Mouse (Mus musculus) heart, embryonic 11.5 days (tissue): ENCODE results near the gene Ofcc1. TPM values are rescaled to one million over a fixed set of nuclear protein-coding genes. Genes with fewer than 3 reads are reported as not detected.

ENCODE experiments used
- ATAC-seq: fragments of 200-750 bp; cut with Nextera tagmentation; replicated peaks from 2 replicates; pipeline ENCODE4 v1.8.0; 2017; ENCODE audit warnings: moderate library complexity; ENCODE audit not compliant: insufficient number of reproducible peaks, low FRiP score, low TSS enrichment
- H3K27ac ChIP-seq: fragments of 300-500 bp; sonication (generic); 2 replicates; pipeline ENCODE4 v1.5.1; 2014; ENCODE audit warnings: mild to moderate bottlenecking, low read depth, low read length
- H3K27me3 ChIP-seq: fragments of 300-500 bp; sonication (generic); 2 replicates; pipeline ENCODE4 v1.6.1; 2014; ENCODE audit warnings: mild to moderate bottlenecking, low read length, mixed read lengths; ENCODE audit not compliant: control insufficient read depth, insufficient read depth
- H3K36me3 ChIP-seq: fragments of 300-500 bp; sonication (generic); 2 replicates; pipeline ENCODE4 v1.6.1; 2014; ENCODE audit warnings: mild to moderate bottlenecking, low read length, moderate library complexity, mixed read lengths; ENCODE audit not compliant: control insufficient read depth, insufficient read depth
- H3K4me1 ChIP-seq: fragments of 300-500 bp; sonication (generic); 2 replicates; pipeline ENCODE4 v1.6.1; 2014; ENCODE audit warnings: low read length; ENCODE audit not compliant: control insufficient read depth, insufficient read depth
- H3K4me2 ChIP-seq: fragments of 300-500 bp; sonication (generic); 2 replicates; pipeline ENCODE4 v1.6.1; 2014; ENCODE audit warnings: mild to moderate bottlenecking, moderate library complexity
- H3K4me3 ChIP-seq: fragments of 300-500 bp; sonication (generic); 2 replicates; pipeline ENCODE4 v1.5.1; 2014; ENCODE audit warnings: low read depth, low read length
- H3K9ac ChIP-seq: fragments of 300-500 bp; sonication (generic); 2 replicates; pipeline ENCODE4 v1.6.1; 2014; ENCODE audit warnings: mild to moderate bottlenecking, low read depth, low read length, moderate library complexity
- H3K9me3 ChIP-seq: fragments of 300-500 bp; sonication (generic); replicated peaks from 2 replicates; pipeline ENCODE4 v1.6.1; 2016; ENCODE audit warnings: low read length; ENCODE audit not compliant: control insufficient read depth
- WGBS: fragments of 180-500 bp; shearing (Covaris S2); extraction: QIAGEN DNeasy Blood & Tissue Kit; methylation state at CpG from one replicate; pipeline ENCODE4 v1.1.7; 2014; ENCODE audit not compliant: insufficient replicate concordance; 5-methylcytosine and 5-hydroxymethylcytosine counted together
- polyA plus RNA-seq: library from polyadenylated mRNA; unstranded; fragments of >200 nt; fragmentation: Nextera tagmentation; extraction: Ambion mirVana; gene quantifications from 2 replicates; pipeline ENCODE4 v1.2.1, GENCODE M21; 2014

Ofcc1 gene
- polyA plus RNA-seq, 1 experiment from 2014 or later = not detected

DNA sequence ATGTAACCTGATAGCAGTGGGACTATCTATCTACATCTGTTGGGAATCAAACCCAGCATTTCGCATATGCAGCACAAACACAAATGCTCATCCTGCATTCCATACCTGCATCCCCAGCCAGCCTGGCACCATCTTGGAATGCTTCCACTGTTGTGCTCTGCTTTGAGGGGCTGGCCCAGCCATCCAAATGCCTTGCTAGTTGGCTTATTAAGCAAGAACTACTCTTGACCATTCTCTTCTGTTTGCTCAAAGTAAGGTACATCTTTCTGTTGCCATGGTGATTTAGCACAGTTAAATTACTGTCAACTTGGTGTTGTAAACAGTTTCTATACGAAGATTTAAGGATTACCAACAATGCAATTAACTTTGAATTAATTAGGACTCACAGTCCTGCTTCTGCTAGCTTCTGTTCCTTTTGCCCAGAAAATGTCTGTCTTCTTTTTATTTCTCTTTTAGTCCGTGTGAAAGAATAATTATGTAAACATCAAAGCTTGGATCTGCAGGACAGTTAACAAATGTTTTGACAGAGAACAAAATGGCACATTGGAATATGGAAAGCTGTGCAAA, 286.3 kb downstream of the Ofcc1 start:
- no peaks in the 10 kb centered on the region for H3K36me3 ChIP-seq
- H3K9ac ChIP-seq = no peak overlapping the region
- no peaks in the 10 kb centered on the region for H3K4me1 ChIP-seq
- H3K4me3 ChIP-seq = no peak overlapping the region
- H3K27me3 ChIP-seq = no peaks in the 10 kb centered on the region
- no peak overlapping the region for H3K27ac ChIP-seq
- no peak overlapping the region for H3K4me2 ChIP-seq
- no peak for ATAC-seq
- H3K9me3 ChIP-seq = no peaks in the 10 kb centered on the region
- 65% methylated on average over 3 of the region's 3 CpGs for WGBS

DNA sequence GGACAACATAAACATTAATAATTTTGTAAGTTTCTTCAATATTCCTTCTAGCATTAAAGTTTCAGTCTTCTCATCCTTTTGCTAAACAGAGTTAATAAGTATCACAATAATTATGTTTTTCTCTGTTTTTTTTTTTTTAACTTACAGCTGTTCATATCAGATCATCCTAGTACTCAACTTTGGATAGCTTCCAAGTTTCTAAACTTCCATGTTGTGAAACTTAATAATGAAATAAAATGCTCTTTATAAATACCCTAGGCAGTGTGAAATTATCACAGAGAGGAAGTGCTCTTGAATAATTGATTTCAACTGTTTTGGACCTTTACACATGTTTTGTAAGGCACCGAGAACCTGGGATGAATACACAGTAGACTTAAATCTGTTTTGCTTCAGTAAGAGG, 291.2 kb downstream of the Ofcc1 start:
- 87% methylated on average over 1 of the region's 1 CpGs for WGBS
- Histone ChIP-seq H3K9me3 (no peaks in the 10 kb centered on the region), H3K4me2 (no peak overlapping the region), H3K27ac (no peak overlapping the region), H3K4me1 (no peaks in the 10 kb centered on the region), H3K27me3 (no peaks in the 10 kb centered on the region), H3K9ac (no peak overlapping the region), H3K4me3 (no peak overlapping the region), H3K36me3 (no peaks in the 10 kb centered on the region)
- no peak for ATAC-seq

DNA sequence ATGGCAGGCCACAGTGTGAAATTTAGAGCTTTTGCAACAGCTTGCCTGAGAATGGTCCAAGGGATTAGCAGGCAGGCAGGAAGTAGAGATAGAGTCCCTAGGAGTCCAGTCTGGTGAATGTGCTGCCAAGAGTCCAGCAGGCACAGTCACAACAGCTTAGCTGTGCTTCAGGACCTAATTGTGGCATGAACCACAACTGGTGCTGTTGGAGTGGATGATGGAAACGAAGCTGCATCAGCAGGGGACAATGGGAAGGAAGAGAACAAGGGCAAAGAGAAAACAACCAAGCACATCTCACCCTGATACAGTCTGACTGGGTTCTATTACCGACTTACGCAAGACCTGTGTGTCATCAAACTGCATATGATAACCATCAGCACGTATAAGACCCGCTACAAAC, 300.0 kb downstream of the Ofcc1 start:
- ATAC-seq = no peak
- WGBS = 86% methylated on average over 5 of the region's 5 CpGs
- Histone ChIP-seq H3K4me3 (no peak overlapping the region), H3K9ac (no peak overlapping the region), H3K27ac (no peak overlapping the region), H3K4me2 (no peak overlapping the region), H3K4me1 (no peaks in the 10 kb centered on the region), H3K9me3 (no peaks in the 10 kb centered on the region), H3K27me3 (no peaks in the 10 kb centered on the region), H3K36me3 (no peaks in the 10 kb centered on the region)

DNA sequence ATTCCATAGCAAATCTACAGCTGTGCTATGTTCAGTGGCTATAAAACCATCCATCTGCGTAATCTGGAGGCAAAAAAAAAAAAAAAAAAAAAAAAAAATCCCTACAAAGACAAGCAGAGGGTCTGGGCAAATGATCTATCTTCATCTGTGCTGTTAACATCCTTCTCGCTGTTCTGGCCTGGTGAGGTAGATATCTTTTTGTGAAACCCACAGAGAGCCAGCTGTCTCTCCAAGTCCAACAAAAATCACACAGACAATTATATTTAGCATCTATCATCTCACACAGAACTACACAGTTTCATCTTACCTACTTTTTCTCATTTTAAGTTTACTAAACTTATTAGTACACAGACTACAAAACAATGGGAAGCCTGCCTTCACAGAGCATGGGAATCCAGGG, 323.4 kb downstream of the Ofcc1 start:
- no peaks in the 10 kb centered on the region for H3K9me3 ChIP-seq
- 84% methylated on average over 2 of the region's 2 CpGs for WGBS
- no peak overlapping the region for H3K27ac ChIP-seq
- ATAC-seq = no peak
- no peak overlapping the region for H3K4me2 ChIP-seq
- H3K4me3 ChIP-seq = no peak overlapping the region
- H3K9ac ChIP-seq = no peak overlapping the region
- H3K36me3 ChIP-seq = no peaks in the 10 kb centered on the region
- H3K27me3 ChIP-seq = no peaks in the 10 kb centered on the region
- no peaks in the 10 kb centered on the region for H3K4me1 ChIP-seq

DNA sequence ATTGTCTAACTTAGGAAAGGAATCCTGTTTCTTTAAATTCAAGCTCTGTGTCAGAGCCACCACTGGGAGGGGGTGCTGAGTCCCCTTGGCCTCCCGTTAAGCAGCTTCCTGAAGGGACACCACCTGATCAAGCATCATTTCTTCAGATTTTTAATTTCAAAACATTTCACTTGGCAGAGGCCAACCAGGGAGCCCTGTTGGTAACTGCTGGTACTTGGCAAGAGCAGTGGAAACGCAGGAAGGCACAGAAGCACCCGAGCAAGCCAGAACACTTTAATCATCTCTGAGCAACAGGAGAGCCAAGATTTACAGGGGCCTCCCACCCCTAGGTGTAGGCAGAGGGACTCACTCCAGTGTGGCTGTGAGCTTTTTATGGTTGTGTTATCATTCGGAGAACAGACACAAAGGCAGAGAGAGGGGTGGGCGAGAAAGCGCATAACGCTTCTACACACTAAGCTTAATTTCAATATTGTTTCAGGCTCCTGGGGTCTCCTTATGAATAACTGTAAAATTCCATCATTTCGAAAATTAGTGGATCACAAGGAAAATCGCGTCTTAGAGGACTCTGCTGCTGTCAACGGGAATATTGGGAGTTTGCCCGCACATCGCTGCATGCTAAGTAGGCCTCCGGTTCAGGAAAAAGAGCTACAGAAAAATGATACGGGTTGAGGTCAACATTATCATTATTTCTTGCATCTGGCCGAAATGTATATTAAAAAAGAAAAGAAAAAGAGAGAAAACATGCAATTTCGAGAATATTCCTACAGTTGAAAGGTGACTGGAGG, 324.1 kb downstream of the Ofcc1 start:
- H3K4me3 ChIP-seq = no peak overlapping the region
- no peak overlapping the region for H3K27ac ChIP-seq
- H3K4me1 ChIP-seq = no peaks in the 10 kb centered on the region
- no peak overlapping the region for H3K4me2 ChIP-seq
- 83% methylated on average over 17 of the region's 17 CpGs for WGBS
- no peak for ATAC-seq
- H3K9ac ChIP-seq = no peak overlapping the region
- no peaks in the 10 kb centered on the region for H3K9me3 ChIP-seq
- no peaks in the 10 kb centered on the region for H3K27me3 ChIP-seq
- H3K36me3 ChIP-seq = no peaks in the 10 kb centered on the region

DNA sequence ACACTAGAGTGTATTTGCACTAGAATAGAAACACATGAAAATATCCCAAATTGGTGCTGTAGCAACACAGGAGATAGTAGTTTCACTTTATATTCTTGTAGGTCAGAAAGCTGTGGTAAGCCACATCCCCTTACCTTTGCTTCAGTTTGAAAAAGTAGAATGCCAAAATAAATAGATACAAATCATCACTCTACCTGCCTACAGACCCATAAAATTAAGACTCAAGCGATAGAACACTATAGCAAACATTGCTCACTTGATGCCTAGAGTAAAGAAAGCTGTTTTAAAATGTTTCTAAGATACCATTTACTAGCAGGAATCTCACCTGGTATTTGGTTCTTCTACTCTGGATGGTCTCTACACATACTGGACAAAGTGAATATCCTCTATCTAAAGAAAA, 331.8 kb downstream of the Ofcc1 start:
- Histone ChIP-seq H3K9me3 (no peaks in the 10 kb centered on the region), H3K27me3 (no peaks in the 10 kb centered on the region), H3K4me1 (no peaks in the 10 kb centered on the region), H3K9ac (no peak overlapping the region), H3K36me3 (no peaks in the 10 kb centered on the region), H3K4me3 (no peak overlapping the region), H3K4me2 (no peak overlapping the region), H3K27ac (no peak overlapping the region)
- ATAC-seq = no peak
- 89% methylated on average over 1 of the region's 1 CpGs for WGBS

DNA sequence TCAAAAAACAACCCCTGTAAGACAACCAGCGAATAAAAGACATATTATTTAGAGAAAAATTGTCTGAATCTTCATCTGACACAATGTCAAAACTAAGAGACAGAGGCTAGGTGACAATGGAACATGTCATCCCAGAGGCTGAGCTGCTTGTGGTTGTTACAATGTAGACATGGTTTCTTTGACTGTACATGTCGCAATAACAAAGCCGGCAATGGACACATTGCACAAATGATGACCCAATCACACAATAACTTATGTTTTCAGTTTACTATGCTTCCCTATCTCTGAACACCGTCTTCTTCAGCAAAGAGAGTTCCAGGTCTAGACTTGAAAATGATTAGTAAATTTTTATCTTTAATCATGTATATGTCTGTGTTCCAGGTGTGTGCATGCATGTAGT, 332.4 kb downstream of the Ofcc1 start:
- Histone ChIP-seq H3K9ac (no peak overlapping the region), H3K27ac (no peak overlapping the region), H3K4me1 (no peaks in the 10 kb centered on the region), H3K36me3 (no peaks in the 10 kb centered on the region), H3K27me3 (no peaks in the 10 kb centered on the region), H3K4me3 (no peak overlapping the region), H3K9me3 (no peaks in the 10 kb centered on the region), H3K4me2 (no peak overlapping the region)
- 84% methylated on average over 4 of the region's 4 CpGs for WGBS
- no peak for ATAC-seq

DNA sequence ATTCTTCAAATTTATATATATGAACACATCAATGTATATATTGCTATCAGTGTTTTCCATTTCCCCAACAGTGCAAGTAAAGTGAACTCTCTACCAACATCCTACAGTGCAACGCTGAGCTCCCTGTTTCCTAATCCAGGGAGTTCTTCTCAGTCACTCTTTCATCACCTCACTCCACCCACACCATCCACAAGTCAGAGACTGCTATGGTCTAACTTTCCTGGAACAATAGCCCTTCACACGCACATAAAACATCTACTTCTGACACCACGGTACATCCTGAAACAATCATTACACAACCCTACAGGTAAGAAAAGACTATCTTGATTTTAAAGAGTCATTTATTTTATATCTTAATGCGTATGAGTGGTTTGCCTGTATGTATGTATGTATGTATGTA, 335.4 kb downstream of the Ofcc1 start:
- Histone ChIP-seq H3K36me3 (no peaks in the 10 kb centered on the region), H3K4me1 (no peaks in the 10 kb centered on the region), H3K27ac (no peak overlapping the region), H3K9ac (no peak overlapping the region), H3K27me3 (no peaks in the 10 kb centered on the region), H3K4me2 (no peak overlapping the region), H3K9me3 (no peaks in the 10 kb centered on the region), H3K4me3 (no peak overlapping the region)
- no peak for ATAC-seq
- WGBS = 87% methylated on average over 4 of the region's 4 CpGs

DNA sequence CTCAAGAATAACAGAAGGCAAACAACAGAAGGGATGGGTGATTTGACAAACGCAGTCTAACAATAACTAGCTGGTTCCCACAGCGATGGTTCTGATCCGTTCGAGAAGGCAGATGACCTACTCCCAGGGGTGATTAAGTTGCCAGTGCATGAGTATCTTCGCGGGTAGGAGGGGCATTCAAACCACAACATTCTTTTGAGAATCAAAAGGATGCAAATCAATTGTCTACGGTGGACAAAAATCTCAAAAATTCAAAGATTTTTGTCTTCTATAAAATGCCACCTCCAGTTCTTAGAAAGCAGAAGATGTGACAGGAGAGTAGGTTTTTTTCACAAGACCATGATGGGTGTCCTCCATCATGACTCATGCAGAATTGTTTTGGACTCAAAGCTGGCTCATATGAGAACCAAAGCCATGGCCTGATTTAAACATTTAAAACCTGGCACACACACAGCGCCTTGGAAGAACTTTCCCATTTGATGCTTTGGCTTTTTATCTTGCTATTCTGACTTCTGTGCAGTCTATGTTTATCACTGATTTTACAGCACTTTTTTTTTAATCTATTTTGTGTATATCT, 338.0 kb downstream of the Ofcc1 start:
- H3K9me3 ChIP-seq = no peaks in the 10 kb centered on the region
- no peak for ATAC-seq
- no peak overlapping the region for H3K27ac ChIP-seq
- 79% methylated on average over 8 of the region's 8 CpGs for WGBS
- H3K4me1 ChIP-seq = no peaks in the 10 kb centered on the region
- H3K4me2 ChIP-seq = no peak overlapping the region
- no peak overlapping the region for H3K4me3 ChIP-seq
- no peaks in the 10 kb centered on the region for H3K36me3 ChIP-seq
- no peak overlapping the region for H3K9ac ChIP-seq
- H3K27me3 ChIP-seq = no peaks in the 10 kb centered on the region
